Mouse (Mus musculus): ENCODE measurements around the gene Olfr733.

Gene Olfr733

DNA sequence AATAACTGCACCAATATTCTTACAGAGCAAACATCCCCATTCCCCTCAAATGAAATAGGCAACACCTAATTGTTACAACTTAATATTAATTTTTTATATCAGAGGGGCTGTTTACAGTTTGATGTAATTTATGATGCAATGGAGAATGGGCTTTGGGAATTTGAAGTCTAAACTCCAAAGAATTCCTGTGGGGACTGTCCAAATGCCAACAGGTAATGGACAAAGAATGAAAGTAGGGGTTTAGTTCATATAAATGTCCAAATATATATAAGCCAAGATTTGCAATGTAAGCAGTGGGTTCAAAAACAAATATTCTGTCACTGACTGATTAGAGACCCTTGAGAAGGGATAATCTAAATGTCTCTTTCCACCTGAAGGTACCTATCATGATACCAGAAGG, at the start of gene Olfr733:
Gene Olfr733 (minus strand): TSS at position 101 of the 400 bp plus-strand sequence.
- DNase-seq (ENCODE audit: low spot score in 2 of 2) = no peak

GRCm38 (mm10) chr14:50348796-50349195, 47.5 kb upstream of the Olfr733 start, which contains the start of gene Olfr735:
TSS of gene Olfr735 (minus strand) at chr14:50348872.
- DNase-seq (ENCODE audit: low spot score in 2 of 2) = no peak

DNA sequence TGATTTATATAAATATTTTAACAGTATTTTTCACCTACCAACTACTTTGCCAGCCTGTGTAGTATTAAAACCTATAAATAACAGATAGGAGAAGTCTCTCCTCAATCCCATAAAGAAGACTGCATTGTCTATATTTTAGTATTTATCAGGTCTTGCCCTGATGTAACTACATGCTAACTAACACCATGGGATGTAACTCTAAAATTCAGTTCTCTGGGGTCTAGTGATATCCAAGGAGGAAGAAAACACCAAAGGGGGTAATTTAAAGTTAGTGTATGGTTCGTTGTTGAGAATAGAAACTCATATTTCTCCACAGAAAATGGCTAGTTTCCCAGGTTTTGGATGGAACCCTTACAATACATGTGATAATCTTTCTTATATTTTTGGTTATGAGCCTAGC, 25.3 kb upstream of the Olfr733 start, which contains the start of gene Olfr734:
Gene Olfr734 (minus strand): TSS at position 101 of the 400 bp plus-strand sequence.
- DNase-seq (ENCODE audit: low spot score in 2 of 2) = no peak

DNA sequence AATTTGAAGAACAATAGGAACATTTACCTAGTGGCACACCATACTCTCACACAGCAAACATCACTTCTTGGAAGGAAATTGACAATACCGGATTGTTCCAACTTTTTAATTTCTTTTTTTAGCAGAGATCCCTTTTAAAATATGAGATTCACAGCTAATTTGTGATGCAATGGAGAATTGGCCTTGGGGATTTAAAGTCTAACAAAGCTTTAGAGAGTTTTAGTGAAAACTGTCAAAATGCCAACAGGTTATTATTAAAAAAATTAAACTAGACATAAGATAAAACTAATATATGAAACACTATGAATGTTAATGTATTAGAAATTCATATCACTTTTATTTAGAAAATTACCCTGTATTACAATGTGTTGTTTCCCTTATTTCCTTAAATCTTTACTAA, 17.2 kb downstream of the Olfr733 start, which contains the start of gene Olfr732:
Gene Olfr732 (minus strand): TSS at position 101 of the 400 bp plus-strand sequence.
- DNase-seq (ENCODE audit: low spot score in 2 of 2) = no peak
